Mouse (Mus musculus) forebrain, embryonic 10.5 days (tissue): ENCODE measurements around the gene Phlda2. TPM values are rescaled to one million over a fixed set of nuclear protein-coding genes. Genes with fewer than 3 reads are reported as not detected.

ENCODE experiments used
- DNase-seq: peaks from one replicate; pipeline ENCODE4 v3.0.0-alpha.2; 2017; ENCODE audit warnings: low spot score; ENCODE audit errors: extremely low spot score
- H3K27ac ChIP-seq: fragments of 300-500 bp; sonication (generic); 2 replicates; pipeline ENCODE4 v1.5.1; 2016; ENCODE audit warnings: mild to moderate bottlenecking
- H3K27me3 ChIP-seq: fragments of 300-500 bp; sonication (generic); 2 replicates; pipeline ENCODE4 v1.6.1; 2016; ENCODE audit warnings: mild to moderate bottlenecking; ENCODE audit not compliant: poor library complexity, severe bottlenecking
- H3K36me3 ChIP-seq: fragments of 300-500 bp; sonication (generic); replicated peaks from 2 replicates; pipeline ENCODE4 v1.6.1; 2016; ENCODE audit warnings: mild to moderate bottlenecking, moderate library complexity
- H3K4me1 ChIP-seq: fragments of 300-500 bp; sonication (generic); 2 replicates; pipeline ENCODE4 v1.6.1; 2016
- H3K4me3 ChIP-seq: fragments of 300-500 bp; sonication (generic); 2 replicates; pipeline ENCODE4 v1.5.1; 2016; ENCODE audit warnings: mild to moderate bottlenecking, moderate library complexity
- H3K9me3 ChIP-seq: fragments of 300-500 bp; sonication (generic); 2 replicates; pipeline ENCODE4 v1.6.1; 2016; ENCODE audit warnings: mild to moderate bottlenecking, moderate library complexity
- WGBS: fragments of 180-500 bp; shearing (Covaris S2); methylation state at CpG from one replicate; pipeline ENCODE4 v1.1.7; 2016; 5-methylcytosine and 5-hydroxymethylcytosine counted together
- polyA plus RNA-seq: library from polyadenylated mRNA; unstranded; fragments of >200 nt; fragmentation: Nextera tagmentation; extraction: Ambion mirVana; gene quantifications from 2 replicates; pipeline ENCODE4 v1.2.1, GENCODE M21; 2016

Phlda2 gene
- polyA plus RNA-seq, 1 experiment from 2014 or later = 1.4 TPM

DNA sequence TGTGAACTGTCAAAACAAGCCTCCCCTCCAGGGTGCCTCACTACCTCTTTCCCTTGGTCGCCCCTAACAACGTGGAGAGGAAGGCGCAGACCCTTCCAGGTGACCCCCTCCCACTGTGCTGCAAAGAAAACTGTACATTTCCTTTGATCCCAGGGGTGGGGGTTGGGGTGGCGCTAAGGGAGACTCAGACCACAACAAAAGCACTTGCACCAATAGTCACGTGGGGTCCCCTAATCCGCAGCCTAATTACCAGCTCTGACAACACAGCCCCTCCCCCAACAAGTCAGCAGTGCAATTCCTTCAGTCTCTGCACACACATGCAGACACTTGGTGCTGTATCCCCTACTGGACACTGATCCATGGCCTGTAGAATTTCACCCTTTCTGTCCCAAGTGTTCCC is 35.2 kb downstream of the Phlda2 start:
- peak; percentile 74 for DNase-seq
- peak overlapping the region; percentile 64 for H3K27ac ChIP-seq
- H3K36me3 ChIP-seq = no peaks in the 10 kb centered on the region
- peaks cover 69% of the 10 kb centered on the region for H3K4me1 ChIP-seq
- peaks cover 20% of the 10 kb centered on the region for H3K9me3 ChIP-seq
- peak overlapping the region; percentile 13; the same call in 1 of the 2 replicates for H3K4me3 ChIP-seq
- peaks cover 72% of the 10 kb centered on the region for H3K27me3 ChIP-seq
- WGBS = 3% methylated on average over 6 of the region's 6 CpGs

DNA sequence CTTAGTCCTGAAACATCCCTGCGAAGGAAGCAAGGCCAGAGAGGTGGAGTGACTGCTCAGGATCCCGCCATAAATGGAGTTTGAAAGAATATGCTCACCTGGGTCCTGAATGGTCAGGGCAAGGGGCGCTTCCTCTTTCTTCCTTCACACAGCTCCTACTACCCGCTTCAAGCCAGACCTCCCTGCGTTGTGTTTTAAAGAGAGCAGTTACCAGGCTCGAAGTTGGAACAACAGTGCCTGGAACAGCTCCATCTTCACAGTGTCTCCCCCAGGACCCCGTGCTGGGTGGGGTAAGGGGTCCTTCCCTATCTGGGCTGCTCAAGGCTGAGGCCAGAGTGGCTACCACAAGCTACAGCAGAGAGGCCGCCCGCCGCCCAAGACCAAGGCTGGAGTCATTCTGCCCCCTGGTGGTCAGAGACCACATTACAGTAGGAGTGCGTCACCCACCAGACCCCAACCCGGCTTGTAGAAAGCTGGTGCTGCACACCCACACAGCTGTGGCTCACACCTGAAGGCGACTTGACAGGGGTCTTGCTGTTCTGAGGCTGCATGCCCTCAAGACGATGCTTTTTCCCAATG is 36.8 kb downstream of the Phlda2 start:
- 37% methylated on average over 14 of the region's 14 CpGs for WGBS
- peaks cover 84% of the 10 kb centered on the region for H3K4me1 ChIP-seq

DNA sequence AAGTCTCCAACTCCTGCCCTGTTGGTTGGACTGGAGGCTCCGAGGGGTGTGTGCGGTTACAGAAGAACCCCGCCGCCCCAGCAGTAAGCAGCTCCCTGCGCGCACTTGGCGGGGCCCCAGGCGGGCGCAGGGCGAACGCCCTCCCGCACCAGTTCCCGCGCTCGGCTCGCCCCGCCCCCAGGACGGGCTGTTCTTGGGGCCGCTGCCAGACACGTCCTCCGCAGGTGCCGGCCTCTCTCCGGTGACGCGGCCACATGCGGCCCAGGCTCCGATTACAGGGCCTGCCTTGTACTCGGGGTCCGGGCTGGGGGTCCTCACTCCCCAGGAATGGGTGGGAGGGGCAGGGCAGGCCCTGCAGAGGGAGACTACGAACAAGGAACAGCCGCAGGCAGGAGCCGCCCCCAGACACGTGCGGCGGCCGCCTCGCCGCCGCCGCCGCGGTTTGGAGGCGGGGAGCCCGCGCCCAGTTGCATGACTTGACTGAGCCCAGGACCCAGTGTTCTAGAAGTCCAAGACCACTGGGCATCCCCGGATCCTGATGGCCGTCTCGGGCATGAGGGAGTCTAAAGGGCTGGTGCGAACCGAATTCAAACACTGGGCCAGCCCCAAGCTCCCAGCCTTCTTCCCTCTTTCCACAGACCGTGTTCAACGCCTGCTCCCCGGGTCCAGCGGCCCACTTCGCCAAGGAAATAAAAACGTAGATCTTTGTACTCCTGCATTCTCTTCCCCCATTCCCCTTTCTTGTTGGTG is 38.0 kb downstream of the Phlda2 start:
- peaks cover 83% of the 10 kb centered on the region for H3K27me3 ChIP-seq
- no peak for DNase-seq
- peak overlapping the region; percentile 75 for H3K27ac ChIP-seq
- peaks cover 89% of the 10 kb centered on the region for H3K4me1 ChIP-seq
- H3K9me3 ChIP-seq = peaks cover 47% of the 10 kb centered on the region
- H3K4me3 ChIP-seq = peak overlapping the region; percentile 38
- H3K36me3 ChIP-seq = no peaks in the 10 kb centered on the region
- WGBS = 28% methylated on average over 56 of the region's 56 CpGs

More for the DNA sequence above, 36.8 kb downstream of the Phlda2 start:
- H3K27me3 ChIP-seq = peaks cover 78% of the 10 kb centered on the region
- H3K27ac ChIP-seq = peak overlapping the region; percentile 9; the same call in 1 of the 2 replicates
- no peak overlapping the region for H3K4me3 ChIP-seq
- DNase-seq = peak; percentile 87
- no peaks in the 10 kb centered on the region for H3K36me3 ChIP-seq
- H3K9me3 ChIP-seq = peaks cover 35% of the 10 kb centered on the region

DNA sequence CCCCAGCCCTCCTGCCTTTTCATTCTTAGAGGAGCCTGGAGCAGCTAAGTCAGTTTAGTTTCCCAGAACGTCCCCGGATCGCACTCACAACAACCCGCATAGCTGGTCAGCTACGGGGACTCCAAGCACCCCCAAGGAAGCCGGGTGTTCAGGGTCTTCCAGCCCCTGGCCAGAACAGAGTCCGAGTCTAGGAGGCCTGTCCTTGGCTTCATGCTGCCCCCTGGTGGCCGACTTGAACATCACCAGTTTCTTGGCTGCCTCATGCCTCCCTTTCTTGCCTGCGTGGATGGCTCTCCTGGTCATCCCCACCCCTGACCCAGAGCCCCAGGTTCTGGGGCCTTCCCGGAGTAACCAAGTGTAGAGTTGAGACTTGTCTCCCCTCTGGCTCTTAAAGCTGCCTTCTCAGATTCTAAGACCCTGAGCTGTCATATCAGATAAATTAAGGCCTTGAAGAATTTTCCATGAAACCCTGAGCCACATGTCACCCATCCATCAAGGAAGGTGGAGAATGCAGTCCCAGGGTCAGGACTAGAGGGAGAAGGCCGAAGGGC is 39.0 kb downstream of the Phlda2 start:
- Histone ChIP-seq H3K27ac (peak overlapping the region; percentile 75), H3K4me3 (0 out of 2 replicates have a peak overlapping the region, but pooled peaks have one; percentile 7), H3K9me3 (peaks cover 57% of the 10 kb centered on the region), H3K4me1 (peaks cover 92% of the 10 kb centered on the region), H3K27me3 (peaks cover 86% of the 10 kb centered on the region), H3K36me3 (no peaks in the 10 kb centered on the region)
- 39% methylated on average over 11 of the region's 11 CpGs for WGBS
- peak; percentile 83 for DNase-seq

DNA sequence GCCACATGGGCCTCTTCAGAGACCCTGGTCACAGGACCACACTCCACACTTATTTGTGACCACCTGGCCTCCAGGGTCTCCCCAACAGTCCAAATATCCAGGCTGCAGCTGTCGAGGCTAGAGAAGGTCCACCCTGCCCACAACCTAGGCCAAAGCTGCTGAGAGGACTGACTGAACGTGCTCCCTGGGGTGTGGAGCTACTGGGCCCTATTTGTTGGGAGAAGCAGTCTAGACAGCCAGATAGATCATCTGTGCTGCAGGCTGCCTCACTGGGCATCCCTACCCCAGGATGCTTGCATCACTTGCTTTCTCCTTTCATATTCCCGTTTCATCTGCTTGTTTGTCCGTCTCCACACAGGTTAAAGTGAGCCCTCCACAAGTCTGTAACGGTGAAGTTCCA is 40.4 kb downstream of the Phlda2 start:
- DNase-seq = no peak
- peaks cover 89% of the 10 kb centered on the region for H3K27me3 ChIP-seq
- H3K4me3 ChIP-seq = no peak overlapping the region
- no peaks in the 10 kb centered on the region for H3K36me3 ChIP-seq
- peaks cover 82% of the 10 kb centered on the region for H3K4me1 ChIP-seq
- peaks cover 62% of the 10 kb centered on the region for H3K9me3 ChIP-seq
- peak overlapping the region; percentile 85; the same call in 1 of the 2 replicates for H3K27ac ChIP-seq
- WGBS = 75% methylated on average over 5 of the region's 5 CpGs

DNA sequence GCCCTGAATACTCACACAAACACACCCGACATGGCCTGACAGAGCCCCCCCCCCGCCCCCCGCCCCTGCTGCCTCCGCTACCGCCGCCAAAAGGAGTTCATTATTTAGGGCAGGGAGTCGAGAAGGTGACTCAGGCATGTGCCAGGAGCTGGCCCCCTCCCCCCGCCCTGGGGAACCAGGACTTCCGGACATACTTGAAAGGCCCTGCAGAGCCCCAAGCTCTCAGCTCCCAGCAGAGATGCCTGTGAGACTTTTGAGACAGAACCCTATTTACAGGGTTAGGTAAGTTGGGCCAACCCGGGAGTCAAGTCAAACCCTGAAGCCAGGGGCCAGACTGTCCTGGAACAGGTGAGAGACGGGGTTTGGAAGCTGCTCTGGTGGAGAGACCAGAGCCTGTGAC is 41.0 kb downstream of the Phlda2 start:
- peaks cover 76% of the 10 kb centered on the region for H3K4me1 ChIP-seq
- WGBS = 33% methylated on average over 10 of the region's 11 CpGs
- no peak for DNase-seq

DNA sequence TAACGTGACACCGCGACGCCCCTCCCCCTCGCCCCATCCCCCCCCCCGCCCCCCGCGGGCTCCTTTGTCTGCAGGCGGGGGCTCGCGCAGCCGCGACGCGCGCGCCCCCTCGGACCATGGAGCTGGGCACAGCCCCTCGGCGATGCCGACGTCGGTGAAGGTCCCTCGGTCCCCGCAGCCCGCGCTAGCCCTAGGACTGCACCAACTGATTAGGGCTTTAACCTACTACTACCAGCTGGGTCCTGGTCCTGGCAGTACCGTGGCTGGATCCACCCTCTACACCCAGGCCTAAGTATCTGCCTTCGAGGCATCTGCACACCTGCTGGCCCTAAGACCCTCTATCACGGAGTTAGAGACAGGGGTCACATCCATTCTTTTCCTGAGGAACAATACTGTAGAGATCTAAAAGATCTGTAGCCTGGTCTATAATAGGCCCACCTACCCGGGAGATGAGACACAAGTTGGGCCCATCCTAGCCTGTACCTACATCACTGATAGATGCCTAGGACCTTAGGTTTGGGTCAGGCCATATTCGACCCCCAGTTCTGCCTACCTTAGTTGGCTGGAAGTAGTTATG is 41.6 kb downstream of the Phlda2 start:
- WGBS = 36% methylated on average over 29 of the region's 32 CpGs
- no peak for DNase-seq
- H3K27ac ChIP-seq = peak overlapping the region; percentile 85
- no peaks in the 10 kb centered on the region for H3K36me3 ChIP-seq
- peaks cover 70% of the 10 kb centered on the region for H3K4me1 ChIP-seq
- H3K9me3 ChIP-seq = peaks cover 62% of the 10 kb centered on the region
- peak overlapping the region; percentile 60 for H3K4me3 ChIP-seq
- H3K27me3 ChIP-seq = peaks cover 91% of the 10 kb centered on the region

More for the DNA sequence above, 41.0 kb downstream of the Phlda2 start:
- H3K36me3 ChIP-seq = no peaks in the 10 kb centered on the region
- peaks cover 62% of the 10 kb centered on the region for H3K9me3 ChIP-seq
- H3K4me3 ChIP-seq = no peak overlapping the region; the same call in 1 of the 2 replicates
- peaks cover 91% of the 10 kb centered on the region for H3K27me3 ChIP-seq
- H3K27ac ChIP-seq = peak overlapping the region; percentile 85

DNA sequence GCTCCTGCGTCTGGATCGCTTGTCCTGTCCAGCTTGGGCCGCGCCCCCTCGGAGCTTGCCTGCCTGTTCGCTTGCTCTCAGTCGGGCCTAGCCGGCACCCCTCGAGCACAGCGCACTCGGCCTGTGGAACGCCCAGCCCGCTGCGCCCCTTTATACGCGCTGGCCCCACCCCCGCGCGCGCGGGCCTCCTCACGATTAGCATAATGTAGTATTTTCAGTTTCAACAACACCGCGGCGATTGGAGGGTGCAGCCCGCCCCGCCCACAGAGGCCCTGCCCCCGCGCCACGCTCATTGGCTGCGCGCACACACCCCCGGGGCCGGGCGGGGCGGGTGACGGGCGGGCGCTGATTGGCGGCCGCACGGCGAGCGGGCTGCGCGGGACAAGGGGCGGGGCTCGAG is 42.1 kb downstream of the Phlda2 start, which contains the start of gene Cdkn1c:
Gene Cdkn1c (minus strand): TSS at position 177 of the 400 bp plus-strand sequence.
- Histone ChIP-seq H3K27me3 (peaks cover 91% of the 10 kb centered on the region), H3K9me3 (peaks cover 61% of the 10 kb centered on the region)

DNA sequence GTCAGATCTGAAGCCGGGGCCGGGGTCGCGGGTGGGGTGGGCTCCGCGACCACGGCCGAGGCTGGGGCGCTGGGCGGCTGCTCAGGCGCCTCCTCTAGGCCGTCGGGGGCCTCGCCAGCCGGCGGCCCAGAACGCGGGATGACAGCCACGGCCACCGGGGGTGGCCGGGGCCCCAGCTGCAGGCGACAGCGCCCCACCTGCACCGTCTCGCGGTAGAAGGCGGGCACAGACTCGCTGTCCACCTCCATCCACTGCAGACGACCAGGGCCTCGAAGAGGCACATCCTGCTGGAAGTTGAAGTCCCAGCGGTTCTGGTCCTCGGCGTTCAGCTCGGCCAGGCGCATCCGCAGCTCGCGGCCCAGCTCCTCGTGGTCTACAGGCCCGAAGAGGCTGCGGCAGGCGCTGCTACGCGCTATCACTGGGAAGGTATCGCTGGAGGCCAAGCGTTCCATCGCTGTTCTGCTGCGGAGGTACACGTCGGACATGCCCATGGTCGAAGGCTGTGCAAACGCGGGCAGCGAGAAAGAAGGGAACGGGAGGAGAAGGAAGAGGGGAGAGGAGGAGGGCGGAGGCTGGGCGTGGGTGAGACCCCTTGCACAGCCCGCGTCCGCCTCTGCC is 42.6 kb downstream of the Phlda2 start:
- Histone ChIP-seq H3K4me3 (peak overlapping the region; percentile 60), H3K27me3 (peaks cover 91% of the 10 kb centered on the region)

More for the DNA sequence above, 42.1 kb downstream of the Phlda2 start, which contains the start of gene Cdkn1c:
- Histone ChIP-seq H3K27ac (peak within 1 kb of the TSS; percentile 85), H3K4me1 (peaks cover 65% of the 10 kb centered on the region), H3K36me3 (no peaks in the 10 kb centered on the region), H3K4me3 (peak within 1 kb of the TSS; percentile 60)
- 33% methylated on average over 48 of the region's 48 CpGs for WGBS
- DNase-seq = peak; percentile 86

DNA sequence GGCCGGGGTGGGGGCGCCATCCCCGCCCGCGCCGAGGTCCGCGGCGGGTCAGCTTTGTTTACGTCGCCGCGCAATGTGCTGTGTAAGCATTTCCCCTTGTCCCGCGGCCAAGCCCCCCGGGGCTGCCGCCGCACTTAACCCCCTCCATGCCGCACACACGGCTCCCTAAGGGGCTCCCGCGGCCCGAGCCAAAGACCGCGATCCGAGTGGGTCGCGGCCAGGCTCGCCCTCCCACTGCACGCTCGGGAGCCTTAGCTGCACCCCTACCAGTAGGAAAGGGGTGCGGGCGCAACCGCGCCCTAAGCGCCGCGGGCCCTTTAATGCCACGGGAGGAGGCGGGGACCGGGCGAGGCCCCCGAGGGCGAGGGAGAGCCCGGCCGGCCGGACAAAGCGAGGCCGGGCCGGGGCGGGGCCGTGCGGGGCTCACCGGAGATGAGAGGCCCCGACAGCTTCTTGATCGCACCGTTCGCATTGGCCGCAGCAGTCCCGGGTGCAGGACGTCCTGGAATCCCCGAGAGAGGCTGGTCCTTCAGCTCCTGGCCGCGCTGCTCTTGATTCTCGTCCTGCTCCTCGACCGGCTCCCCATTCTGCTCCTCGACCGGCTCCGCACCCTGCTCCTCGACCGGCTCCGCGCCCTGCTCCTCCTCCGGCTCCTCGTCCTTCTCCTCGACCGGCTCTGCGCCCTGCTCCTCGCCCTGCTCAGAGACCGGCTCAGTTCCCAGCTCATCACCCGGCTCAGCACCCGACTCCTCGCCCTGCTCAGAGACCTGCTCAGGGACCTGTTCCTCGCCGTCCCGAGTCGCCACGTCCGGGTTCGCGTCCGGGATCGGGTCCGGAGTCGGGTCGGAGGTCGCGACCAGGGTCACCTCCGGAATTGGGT is 43.4 kb downstream of the Phlda2 start:
- Histone ChIP-seq H3K27me3 (peaks cover 87% of the 10 kb centered on the region), H3K9me3 (peaks cover 48% of the 10 kb centered on the region), H3K4me1 (peaks cover 52% of the 10 kb centered on the region), H3K4me3 (peak overlapping the region; percentile 60), H3K27ac (peak overlapping the region; percentile 85), H3K36me3 (no peaks in the 10 kb centered on the region)
- DNase-seq = no peak
- WGBS = 39% methylated on average over 100 of the region's 100 CpGs

More for the DNA sequence above, 42.6 kb downstream of the Phlda2 start:
- peaks cover 60% of the 10 kb centered on the region for H3K4me1 ChIP-seq
- DNase-seq = no peak
- no peaks in the 10 kb centered on the region for H3K36me3 ChIP-seq
- WGBS = 37% methylated on average over 60 of the region's 60 CpGs
- H3K27ac ChIP-seq = peak overlapping the region; percentile 85
- H3K9me3 ChIP-seq = peaks cover 55% of the 10 kb centered on the region

DNA sequence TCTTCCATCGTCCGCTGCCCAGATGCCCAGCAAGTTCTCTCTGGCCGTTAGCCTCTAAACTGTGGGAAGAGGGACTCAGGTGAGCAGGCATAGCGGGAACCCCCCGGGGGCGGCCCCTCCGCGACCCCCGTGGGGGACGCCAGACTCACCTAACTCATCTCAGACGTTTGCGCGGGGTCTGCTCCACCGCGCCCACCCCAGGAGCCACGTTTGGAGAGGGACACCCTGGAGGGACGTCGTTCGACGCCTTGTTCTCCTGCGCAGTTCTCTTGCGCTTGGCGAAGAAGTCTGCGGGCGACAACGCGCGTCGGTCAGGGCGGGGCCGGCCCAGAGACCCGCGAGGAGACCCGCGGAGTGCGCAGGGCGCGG is 44.0 kb downstream of the Phlda2 start:
- DNase-seq = no peak
- no peaks in the 10 kb centered on the region for H3K36me3 ChIP-seq
- peaks cover 46% of the 10 kb centered on the region for H3K9me3 ChIP-seq
- H3K27ac ChIP-seq = peak overlapping the region; percentile 85
- H3K4me1 ChIP-seq = peaks cover 46% of the 10 kb centered on the region
- peaks cover 81% of the 10 kb centered on the region for H3K27me3 ChIP-seq
- WGBS = 31% methylated on average over 38 of the region's 38 CpGs
- H3K4me3 ChIP-seq = peak overlapping the region; percentile 60
